Mouse (Mus musculus): Measurements from ENCODE around the gene Dennd2d. TPM values are rescaled to one million over a fixed set of nuclear protein-coding genes. Genes with fewer than 3 reads are reported as not detected.

The Dennd2d gene
- 0.67 and 0.78 TPM in 2 replicates for polyA plus RNA-seq (2015; fragmentation: Nextera tagmentation; extraction: Ambion mirVana)

- Histone ChIP-seq H3K27me3 (replicated peaks) (peaks cover 11% of the 10 kb centered on the region), H3K36me3 (replicated peaks) (no peaks in the 10 kb centered on the region), H3K4me1 (peaks cover 9% of the 10 kb centered on the region; the same call in 1 of the 2 replicates), H3K9ac (peak within 1 kb of the TSS; percentile 41), H3K4me2 (peak within 1 kb of the TSS; percentile 91), H3K4me3 (peak within 1 kb of the TSS; percentile 47), H3K9me3 (no peaks in the 10 kb centered on the region), H3K27ac (no peak within 1 kb of the TSS)
- WGBS: 1% methylated on average over 44 of the region's 44 CpGs
- ATAC-seq (replicated peaks): peak; percentile 81
Observed at GRCm38 (mm10) chr3:106482281-106483081, at the start of gene Dennd2d. Dennd2d (plus strand) TSS chr3:106482405.

- ATAC-seq (replicated peaks): peak; percentile 87
- Histone ChIP-seq H3K27me3 (replicated peaks) (no peaks in the 10 kb centered on the region), H3K27ac (no peak overlapping the region), H3K9me3 (no peaks in the 10 kb centered on the region), H3K36me3 (replicated peaks) (no peaks in the 10 kb centered on the region), H3K9ac (no peak overlapping the region), H3K4me2 (no peak overlapping the region), H3K4me3 (no peak overlapping the region), H3K4me1 (no peaks in the 10 kb centered on the region)
Observed at GRCm38 (mm10) chr3:106448571-106448970, 33.6 kb upstream of the Dennd2d start.

GRCm38 (mm10) chr3:106448995-106449394 lies 33.2 kb upstream of the Dennd2d start:
- ATAC-seq (replicated peaks): peak; percentile 30; the same call in 1 of the 2 replicates
- no peaks in the 10 kb centered on the region for H3K27me3 ChIP-seq (replicated peaks)
- no peak overlapping the region for H3K27ac ChIP-seq
- H3K9me3 ChIP-seq: no peaks in the 10 kb centered on the region
- H3K9ac ChIP-seq: no peak overlapping the region
- H3K4me2 ChIP-seq: no peak overlapping the region
- no peaks in the 10 kb centered on the region for H3K36me3 ChIP-seq (replicated peaks)
- no peak overlapping the region for H3K4me3 ChIP-seq
- no peaks in the 10 kb centered on the region for H3K4me1 ChIP-seq

- Histone ChIP-seq H3K36me3 (replicated peaks) (no peaks in the 10 kb centered on the region), H3K27me3 (replicated peaks) (no peaks in the 10 kb centered on the region), H3K9me3 (no peaks in the 10 kb centered on the region), H3K27ac (no peak overlapping the region), H3K4me3 (no peak overlapping the region), H3K4me1 (no peaks in the 10 kb centered on the region), H3K4me2 (no peak overlapping the region), H3K9ac (no peak overlapping the region)
- WGBS: 83% methylated on average over 4 of the region's 4 CpGs
- no peak for ATAC-seq (replicated peaks)
Observed at GRCm38 (mm10) chr3:106449567-106449966, 32.6 kb upstream of the Dennd2d start.

GRCm38 (mm10) chr3:106452616-106453015 lies 29.6 kb upstream of the Dennd2d start:
- H3K36me3 ChIP-seq (replicated peaks): no peaks in the 10 kb centered on the region
- H3K4me3 ChIP-seq: no peak overlapping the region
- 81% methylated on average over 4 of the region's 4 CpGs for WGBS
- no peaks in the 10 kb centered on the region for H3K27me3 ChIP-seq (replicated peaks)
- H3K9ac ChIP-seq: no peak overlapping the region
- H3K4me1 ChIP-seq: no peaks in the 10 kb centered on the region
- no peak for ATAC-seq (replicated peaks)
- no peaks in the 10 kb centered on the region for H3K9me3 ChIP-seq
- no peak overlapping the region for H3K27ac ChIP-seq
- H3K4me2 ChIP-seq: no peak overlapping the region

GRCm38 (mm10) chr3:106457298-106457869 lies 24.8 kb upstream of the Dennd2d start:
- H3K9ac ChIP-seq: no peak overlapping the region
- WGBS: 83% methylated on average over 2 of the region's 2 CpGs
- H3K4me2 ChIP-seq: no peak overlapping the region
- H3K9me3 ChIP-seq: no peaks in the 10 kb centered on the region
- no peaks in the 10 kb centered on the region for H3K4me1 ChIP-seq
- no peaks in the 10 kb centered on the region for H3K36me3 ChIP-seq (replicated peaks)
- H3K27me3 ChIP-seq (replicated peaks): no peaks in the 10 kb centered on the region
- no peak overlapping the region for H3K27ac ChIP-seq
- ATAC-seq (replicated peaks): no peak
- H3K4me3 ChIP-seq: no peak overlapping the region

- Histone ChIP-seq H3K4me1 (no peaks in the 10 kb centered on the region), H3K9me3 (no peaks in the 10 kb centered on the region), H3K4me2 (no peak overlapping the region), H3K9ac (no peak overlapping the region), H3K27me3 (replicated peaks) (no peaks in the 10 kb centered on the region), H3K36me3 (replicated peaks) (no peaks in the 10 kb centered on the region), H3K4me3 (no peak overlapping the region), H3K27ac (no peak overlapping the region)
- WGBS: 91% methylated on average over 2 of the region's 2 CpGs
- ATAC-seq (replicated peaks): no peak
Observed at GRCm38 (mm10) chr3:106462059-106462470, 20.1 kb upstream of the Dennd2d start.

GRCm38 (mm10) chr3:106462493-106462892 lies 19.7 kb upstream of the Dennd2d start:
- WGBS: 72% methylated on average over 3 of the region's 3 CpGs
- no peak overlapping the region for H3K4me3 ChIP-seq
- H3K36me3 ChIP-seq (replicated peaks): no peaks in the 10 kb centered on the region
- no peak overlapping the region for H3K27ac ChIP-seq
- no peaks in the 10 kb centered on the region for H3K9me3 ChIP-seq
- H3K4me2 ChIP-seq: no peak overlapping the region
- no peak overlapping the region for H3K9ac ChIP-seq
- ATAC-seq (replicated peaks): no peak
- no peaks in the 10 kb centered on the region for H3K4me1 ChIP-seq
- no peaks in the 10 kb centered on the region for H3K27me3 ChIP-seq (replicated peaks)

GRCm38 (mm10) chr3:106464750-106465149 lies 17.5 kb upstream of the Dennd2d start:
- no peak overlapping the region for H3K27ac ChIP-seq

GRCm38 (mm10) chr3:106474210-106474609 lies 8.0 kb upstream of the Dennd2d start:
- ATAC-seq (replicated peaks): no peak

More at GRCm38 (mm10) chr3:106464750-106465149, 17.5 kb upstream of the Dennd2d start:
- no peaks in the 10 kb centered on the region for H3K4me1 ChIP-seq
- no peak for ATAC-seq (replicated peaks)
- no peak overlapping the region for H3K9ac ChIP-seq
- no peaks in the 10 kb centered on the region for H3K36me3 ChIP-seq (replicated peaks)
- no peak overlapping the region for H3K4me3 ChIP-seq
- H3K4me2 ChIP-seq: no peak overlapping the region
- 88% methylated on average over 1 of the region's 1 CpGs for WGBS
- H3K9me3 ChIP-seq: no peaks in the 10 kb centered on the region
- no peaks in the 10 kb centered on the region for H3K27me3 ChIP-seq (replicated peaks)

GRCm38 (mm10) chr3:106476863-106477262 lies 5.3 kb upstream of the Dennd2d start:
- Histone ChIP-seq H3K4me3 (no peak overlapping the region), H3K27me3 (replicated peaks) (peaks cover 4% of the 10 kb centered on the region; the same call in 1 of the 2 replicates), H3K4me2 (no peak overlapping the region), H3K9ac (no peak overlapping the region), H3K36me3 (replicated peaks) (no peaks in the 10 kb centered on the region), H3K4me1 (no peaks in the 10 kb centered on the region), H3K9me3 (no peaks in the 10 kb centered on the region), H3K27ac (no peak overlapping the region)
- ATAC-seq (replicated peaks): no peak
- 69% methylated on average over 1 of the region's 1 CpGs for WGBS

More at GRCm38 (mm10) chr3:106474210-106474609, 8.0 kb upstream of the Dennd2d start:
- Histone ChIP-seq H3K4me2 (no peak overlapping the region), H3K36me3 (replicated peaks) (no peaks in the 10 kb centered on the region), H3K9me3 (no peaks in the 10 kb centered on the region), H3K4me3 (no peak overlapping the region), H3K27ac (no peak overlapping the region), H3K9ac (no peak overlapping the region), H3K27me3 (replicated peaks) (no peaks in the 10 kb centered on the region), H3K4me1 (no peaks in the 10 kb centered on the region)
- WGBS: 88% methylated on average over 4 of the region's 4 CpGs

- WGBS: 81% methylated on average over 7 of the region's 7 CpGs
- H3K9me3 ChIP-seq: no peaks in the 10 kb centered on the region
- peaks cover 9% of the 10 kb centered on the region; the same call in 1 of the 2 replicates for H3K4me1 ChIP-seq
- H3K4me2 ChIP-seq: no peak overlapping the region
- H3K4me3 ChIP-seq: no peak overlapping the region
- no peak overlapping the region for H3K27ac ChIP-seq
- H3K27me3 ChIP-seq (replicated peaks): peaks cover 11% of the 10 kb centered on the region
- no peaks in the 10 kb centered on the region for H3K36me3 ChIP-seq (replicated peaks)
- H3K9ac ChIP-seq: no peak overlapping the region
- 0 out of 2 replicates have a peak, but pooled peaks have one; percentile 3 for ATAC-seq (replicated peaks)
Observed at GRCm38 (mm10) chr3:106483297-106483696, 1.1 kb downstream of the Dennd2d start.

All from midbrain, embryonic 15.5 days (tissue).